Mouse (Mus musculus) CH12.LX (cell line): Measurements from ENCODE around the gene Rtn3. TPM values are rescaled to one million over a fixed set of nuclear protein-coding genes. Genes with fewer than 3 reads are reported as not detected.

Experiments used
- DNase-seq: peaks from one replicate; pipeline ENCODE4 v3.0.0-alpha.2; 2013; ENCODE audit errors: extremely low read depth
- H3K27ac ChIP-seq: 2 replicates; pipeline ENCODE4 v1.5.1; 2012; ENCODE audit warnings: low read depth, mild to moderate bottlenecking, control low read depth, moderate library complexity; ENCODE audit not compliant: insufficient read depth
- H3K27me3 ChIP-seq: replicated peaks from 2 replicates; pipeline ENCODE3; 2012; ENCODE audit warnings: inconsistent platforms
- H3K36me3 ChIP-seq, 2 experiments: replicated peaks in 1 of 2; 2 replicates each; pipeline versions ENCODE3 to v1.6.1; 2012; ENCODE audit warnings: inconsistent platforms in 1 of 2, low read length in 1 of 2, mild to moderate bottlenecking in 1 of 2, mixed read lengths in 1 of 2, moderate library complexity in 1 of 2; ENCODE audit not compliant: control insufficient read depth in 1 of 2, insufficient read depth in 1 of 2
- H3K4me1 ChIP-seq, 2 experiments: 2 replicates each; pipeline ENCODE4 v1.6.1; 2012; ENCODE audit warnings: inconsistent platforms in 1 of 2, moderate library complexity in 1 of 2; ENCODE audit not compliant: insufficient read depth in 2 of 2, control insufficient read depth in 1 of 2
- H3K4me2 ChIP-seq: 2 replicates; pipeline ENCODE4 v1.6.1; 2012; ENCODE audit warnings: low read depth, mild to moderate bottlenecking, control low read depth; ENCODE audit not compliant: poor library complexity, insufficient read depth, severe bottlenecking
- H3K4me3 ChIP-seq, 3 experiments: fragments of 150-350 bp in 1 of 3; sonication (generic) in 1 of 3; replicated peaks in 1 of 3; 2 replicates each; pipeline versions ENCODE3 to v1.5.1; 2011 to 2012; ENCODE audit warnings: low read depth in 2 of 3, low read length in 2 of 3, mild to moderate bottlenecking in 2 of 3, moderate library complexity in 2 of 3, control low read depth in 1 of 3, improper control_type of control experiment in 1 of 3, inconsistent platforms in 1 of 3, mixed read lengths in 1 of 3; ENCODE audit not compliant: poor library complexity in 1 of 3
- H3K79me2 ChIP-seq: replicated peaks from 2 replicates; pipeline ENCODE4 v1.6.1; 2012; ENCODE audit warnings: mild to moderate bottlenecking, moderate library complexity; ENCODE audit not compliant: control insufficient read depth, poor library complexity, insufficient read depth, severe bottlenecking; ENCODE audit errors: extremely low read depth
- H3K9ac ChIP-seq: 2 replicates; pipeline ENCODE4 v1.6.1; 2012; ENCODE audit warnings: low read depth, mild to moderate bottlenecking, control low read depth, moderate library complexity; ENCODE audit not compliant: insufficient read depth
- H3K9me3 ChIP-seq: replicated peaks from 2 replicates; pipeline ENCODE3; 2012; ENCODE audit warnings: low read length, inconsistent platforms, mixed read lengths
- BHLHE40 ChIP-seq: IDR thresholded peaks from 2 replicates; pipeline ENCODE4 v1.6.1; 2011; ENCODE audit warnings: mild to moderate bottlenecking, low read depth, low read length, improper control_type of control experiment
- CHD1 ChIP-seq: IDR thresholded peaks from 2 replicates; pipeline ENCODE4 v1.6.1; 2012; ENCODE audit warnings: low read depth, low read length, improper control_type of control experiment, inconsistent platforms
- E2F4 ChIP-seq: IDR thresholded peaks from 2 replicates; pipeline ENCODE4 v1.6.1; 2011; ENCODE audit warnings: low read depth, low read length, improper control_type of control experiment; ENCODE audit not compliant: insufficient replicate concordance
- ELF1 ChIP-seq: IDR thresholded peaks from 2 replicates; pipeline ENCODE4 v1.6.1; 2014; ENCODE audit warnings: low read depth, mild to moderate bottlenecking, inconsistent platforms, low read length, improper control_type of control experiment
- EP300 ChIP-seq: IDR thresholded peaks from 2 replicates; pipeline ENCODE4 v1.6.1; 2011; ENCODE audit warnings: low read length, improper control_type of control experiment
- ETS1 ChIP-seq: conservative IDR thresholded peaks from 2 replicates; pipeline ENCODE4 v1.6.1; 2012; ENCODE audit warnings: low read depth, mild to moderate bottlenecking, inconsistent platforms, low read length, improper control_type of control experiment, moderate library complexity
- HCFC1 ChIP-seq: IDR thresholded peaks from 2 replicates; pipeline ENCODE4 v1.6.1; 2012; ENCODE audit warnings: low read depth, mild to moderate bottlenecking, inconsistent platforms, low read length, improper control_type of control experiment
- IRF4 ChIP-seq: IDR thresholded peaks from 2 replicates; pipeline ENCODE4 v1.6.1; 2014; ENCODE audit warnings: low read depth, mild to moderate bottlenecking, inconsistent platforms, low read length, improper control_type of control experiment
- MAZ ChIP-seq: IDR thresholded peaks from 2 replicates; pipeline ENCODE4 v1.6.1; 2012; ENCODE audit warnings: low read depth, mild to moderate bottlenecking, inconsistent platforms, low read length, improper control_type of control experiment, moderate library complexity
- MEF2A ChIP-seq: IDR thresholded peaks from 2 replicates; pipeline ENCODE4 v1.6.1; 2014; ENCODE audit warnings: low read depth, mild to moderate bottlenecking, inconsistent platforms, low read length, improper control_type of control experiment, borderline replicate concordance
- MXI1 ChIP-seq: IDR thresholded peaks from 2 replicates; pipeline ENCODE4 v1.6.1; 2011; ENCODE audit warnings: mild to moderate bottlenecking, low read depth, low read length, improper control_type of control experiment
- MYC ChIP-seq: IDR thresholded peaks from 2 replicates; pipeline ENCODE4 v1.6.1; 2011; ENCODE audit warnings: low read depth, mild to moderate bottlenecking, improper control_type of control experiment, low read length
- NELFE ChIP-seq: IDR thresholded peaks from 2 replicates; pipeline ENCODE4 v1.6.1; 2011; ENCODE audit warnings: low read depth, low read length, improper control_type of control experiment
- RCOR1 ChIP-seq: conservative IDR thresholded peaks from 2 replicates; pipeline ENCODE4 v1.6.1; 2012; ENCODE audit warnings: low read depth, mild to moderate bottlenecking, inconsistent platforms, low read length, improper control_type of control experiment
- SIN3A ChIP-seq: IDR thresholded peaks from 2 replicates; pipeline ENCODE4 v1.6.1; 2012; ENCODE audit warnings: low read length, improper control_type of control experiment, inconsistent platforms
- TBP ChIP-seq: conservative IDR thresholded peaks from 2 replicates; pipeline ENCODE4 v1.6.1; 2011; ENCODE audit warnings: low read depth, low read length, improper control_type of control experiment
- TCF12 ChIP-seq: IDR thresholded peaks from 2 replicates; pipeline ENCODE4 v1.6.1; 2014; ENCODE audit warnings: low read depth, mild to moderate bottlenecking, inconsistent platforms, low read length, improper control_type of control experiment
- UBTF ChIP-seq: IDR thresholded peaks from 2 replicates; pipeline ENCODE4 v1.6.1; 2012; ENCODE audit warnings: low read depth, mild to moderate bottlenecking, inconsistent platforms, low read length, improper control_type of control experiment, moderate library complexity
- ZC3H11A ChIP-seq: IDR thresholded peaks from 2 replicates; pipeline ENCODE4 v1.6.1; 2012; ENCODE audit warnings: low read depth, mild to moderate bottlenecking, inconsistent platforms, low read length, improper control_type of control experiment
- ZKSCAN1 ChIP-seq: IDR thresholded peaks from 2 replicates; pipeline ENCODE4 v1.6.1; 2012; ENCODE audit warnings: low read depth, inconsistent platforms, low read length, improper control_type of control experiment, borderline replicate concordance
- dilution Hi-C: fragments of 300-500 bp; cut with MboI; formaldehyde crosslinking; loops from 2 replicates; pipeline ENCODE4 v1.14.3; 2020; ENCODE audit warnings: low sequenced_read_pairs; ENCODE audit not compliant: extremely low pct_unique_long_range_greater_than_20kb, extremely low pct_ligation_motif_present
- in situ Hi-C: fragments of 300-500 bp; cut with MboI; formaldehyde crosslinking; loops from 3 replicates; pipeline ENCODE4 v1.14.3; 2019; ENCODE audit warnings: low sequenced_read_pairs, low pct_ligation_motif_present, low pct_unique_long_range_greater_than_20kb, mixed read lengths
- polyA plus RNA-seq: library from polyadenylated mRNA; unstranded; fragments of >175 nt; gene quantifications from 2 replicates; pipeline ENCODE4 v1.2.1, GENCODE M21; 2012; ENCODE audit warnings: low read depth; ENCODE audit not compliant: insufficient read length
- total RNA-seq, 2 experiments: library from RNA; depleted of rRNA; stranded (reverse); fragments of 300-350 nt in 1 of 2; fragments of >200 nt in 1 of 2; gene quantifications; 2 replicates each; pipeline ENCODE4 v1.2.3; 2012 to 2014

Gene Rtn3
- total and polyA plus RNA-seq, 3 experiments: 32.7 to 102 (median 39.1) TPM

GRCm38 (mm10) chr19:7421602-7422591 is 61.2 kb downstream of the Rtn3 start:
- dilution Hi-C loops: no loop called here
- in situ Hi-C loops: loop anchor here (25.0 kb wide), 1 partner anchor 360 kb away; the partner anchor contains the start of gene Macrod1
- peaks cover 4% of the 10 kb centered on the region for H3K27me3 ChIP-seq
- H3K4me2 ChIP-seq: no peak overlapping the region
- DNase-seq: no peak
- peaks cover 14% of the 10 kb centered on the region for H3K9me3 ChIP-seq
- peaks cover 11 to 75% of the 10 kb centered on the region in 2 experiments for H3K4me1 ChIP-seq
- peaks cover 41 to 54% of the 10 kb centered on the region in 2 experiments for H3K36me3 ChIP-seq
- peaks cover 13% of the 10 kb centered on the region for H3K79me2 ChIP-seq
- H3K4me3 ChIP-seq: no peak overlapping the region
- no peak for TF ChIP-seq MYC
- no peak for TF ChIP-seq MEF2A
- TF ChIP-seq TCF12: no peak
- TF ChIP-seq E2F4: no peak
- H3K27ac ChIP-seq: no peak overlapping the region
- no peak overlapping the region for H3K9ac ChIP-seq

GRCm38 (mm10) chr19:7420841-7421601 is 62.1 kb downstream of the Rtn3 start:
- in situ Hi-C loops (loop anchor here (25.0 kb wide), 1 partner anchor 359 kb away; the partner anchor contains the start of gene Macrod1), dilution Hi-C loops (no loop called here)
- peaks cover 11 to 73% of the 10 kb centered on the region in 2 experiments for H3K4me1 ChIP-seq
- no peak overlapping the region for H3K4me3 ChIP-seq
- peaks cover 12% of the 10 kb centered on the region for H3K27me3 ChIP-seq
- no peak overlapping the region for H3K4me2 ChIP-seq
- peak overlapping the region; percentile 7; the same call in 1 of the 2 replicates for H3K27ac ChIP-seq
- H3K36me3 ChIP-seq: peaks cover 34 to 45% of the 10 kb centered on the region in 2 experiments
- peaks cover 14% of the 10 kb centered on the region for H3K9me3 ChIP-seq
- peaks cover 13% of the 10 kb centered on the region for H3K79me2 ChIP-seq
- DNase-seq: peak; percentile 64
- H3K9ac ChIP-seq: no peak overlapping the region
- peak; percentile 30; the same call in 1 of the 2 replicates for TF ChIP-seq ETS1
- 0 out of 2 replicates have a peak, but pooled peaks have one; percentile 30 for TF ChIP-seq MXI1
- TF ChIP-seq UBTF: no peak
- TF ChIP-seq CHD1: no peak
- TF ChIP-seq ELF1: no peak
- TF ChIP-seq EP300: peak; percentile 66; the same call in 1 of the 2 replicates
- TF ChIP-seq TCF12: peak; percentile 40; the same call in 1 of the 2 replicates
- TF ChIP-seq BHLHE40: peak; percentile 59; the same call in 1 of the 2 replicates
- no peak for TF ChIP-seq NELFE
- 0 out of 2 replicates have a peak, but pooled peaks have one; percentile 11 for TF ChIP-seq MYC
- TF ChIP-seq E2F4: no peak
- no peak for TF ChIP-seq TBP
- TF ChIP-seq ZC3H11A: no peak
- TF ChIP-seq HCFC1: no peak
- peak; percentile 49; the same call in 1 of the 2 replicates for TF ChIP-seq IRF4
- 0 out of 2 replicates have a peak, but pooled peaks have one; percentile 44 for TF ChIP-seq RCOR1
- TF ChIP-seq MAZ: peak; percentile 36; the same call in 1 of the 2 replicates
- no peak for TF ChIP-seq ZKSCAN1
- no peak for TF ChIP-seq SIN3A
